Mouse (Mus musculus) C2C12 (cell line): ENCODE measurements around the gene Tom1.

Experiments used
- CTCF ChIP-seq: IDR thresholded peaks from one replicate; pipeline ENCODE4 v1.5.1; 2011; ENCODE audit not compliant: control insufficient read depth, insufficient read depth, insufficient read length
- FOSL1 ChIP-seq: IDR thresholded peaks from one replicate; pipeline ENCODE4 v1.8.0; 2011; ENCODE audit warnings: mild to moderate bottlenecking, low read length; ENCODE audit not compliant: poor library complexity, insufficient read depth, severe bottlenecking
- MAX ChIP-seq: IDR thresholded peaks from one replicate; pipeline ENCODE4 v1.6.1; 2011; ENCODE audit warnings: mild to moderate bottlenecking, control low read depth
- USF1 ChIP-seq: IDR thresholded peaks from one replicate; pipeline ENCODE4 v1.6.1; 2011; ENCODE audit warnings: low read depth, mild to moderate bottlenecking, control low read depth, moderate library complexity

DNA sequence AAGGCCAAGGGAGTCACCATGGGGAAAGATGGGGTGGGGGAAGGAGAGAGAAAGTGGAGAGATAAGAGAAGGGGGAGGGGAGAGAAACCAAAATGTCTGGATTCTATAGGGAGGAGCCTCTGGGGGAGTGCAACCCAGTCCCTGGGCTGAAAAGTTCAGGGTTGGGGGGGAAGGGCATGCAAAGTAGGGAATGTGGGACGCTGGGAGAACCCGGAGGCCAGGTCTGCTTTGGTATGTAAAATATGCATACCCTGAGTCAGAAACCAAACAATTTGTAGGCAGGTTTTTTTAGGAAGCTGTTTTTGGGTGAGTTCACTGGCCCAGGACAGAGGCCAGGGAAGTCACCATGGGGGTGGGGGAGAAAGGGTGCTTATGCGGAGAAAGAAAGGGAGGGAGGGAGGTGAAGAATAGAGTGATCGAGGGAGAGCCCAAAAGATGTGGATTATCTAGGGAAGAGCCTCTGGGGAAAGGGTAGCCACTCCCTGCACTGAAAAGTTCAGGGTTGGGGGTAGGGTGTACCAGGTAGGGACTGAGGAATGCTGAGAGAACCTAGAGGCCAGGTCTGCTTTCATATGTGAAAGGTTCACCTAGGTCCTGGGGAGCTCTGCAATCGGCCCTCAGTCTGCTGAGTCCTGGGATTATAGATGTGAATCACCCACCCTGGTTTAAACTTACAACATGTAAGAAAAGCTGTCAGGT lies 15.1 kb upstream of the Tom1 start:
- TF ChIP-seq CTCF (no peak), USF1 (no peak), FOSL1 (no peak), MAX (no peak)
